Mouse (Mus musculus) megakaryocyte-erythroid progenitor cell, adult 5-6 weeks (primary cell): ENCODE results near the gene Son. TPM values are rescaled to one million over a fixed set of nuclear protein-coding genes. Genes with fewer than 3 reads are reported as not detected.

Experiments used
- ATAC-seq: replicated peaks from 2 replicates; pipeline ENCODE4 v1.8.0; 2016; ENCODE audit warnings: mild to moderate bottlenecking, inconsistent platforms; ENCODE audit not compliant: severe bottlenecking, poor library complexity, low FRiP score, low TSS enrichment
- total RNA-seq, 2 experiments: library from RNA; stranded (forward) in 1 of 2; stranded (reverse) in 1 of 2; fragments of 200-1000, 215-1000 nt in 1 of 2; fragments of >200 nt in 1 of 2; fragmentation: Nextera tagmentation in 1 of 2; gene quantifications; 2 replicates each; pipeline ENCODE4 v1.2.3; 2014 to 2017

The Son gene
- total RNA-seq (2014; fragmentation: Nextera tagmentation) = 233 and 272 TPM in 2 replicates
- 196 and 233 TPM in 2 replicates for total RNA-seq (2017)

GRCm38 (mm10) chr16:91647461-91648219 is at the start of gene Son:
TSS of gene Son (plus strand) at chr16:91647506.
- ATAC-seq = peak; percentile 89

- peak; percentile 95 for ATAC-seq
Observed at GRCm38 (mm10) chr16:91597672-91598010, 49.7 kb upstream of the Son start, which contains the start of gene Tmem50b. TSS of gene Tmem50b (minus strand) at chr16:91597800.

GRCm38 (mm10) chr16:91599242-91599641 is 48.1 kb upstream of the Son start:
- no peak for ATAC-seq

GRCm38 (mm10) chr16:91601081-91601480 is 46.2 kb upstream of the Son start:
- no peak for ATAC-seq

- ATAC-seq = no peak
Observed at GRCm38 (mm10) chr16:91601693-91602092, 45.6 kb upstream of the Son start.

- ATAC-seq = no peak
Observed at GRCm38 (mm10) chr16:91605156-91605555, 42.1 kb upstream of the Son start.

- no peak for ATAC-seq
Observed at GRCm38 (mm10) chr16:91606958-91607357, 40.3 kb upstream of the Son start.

GRCm38 (mm10) chr16:91609501-91610245 is 37.6 kb upstream of the Son start:
- peak; percentile 58 for ATAC-seq

- no peak for ATAC-seq
Observed at GRCm38 (mm10) chr16:91611248-91611647, 36.1 kb upstream of the Son start.

GRCm38 (mm10) chr16:91612525-91612924 is 34.8 kb upstream of the Son start:
- ATAC-seq = no peak

- no peak for ATAC-seq
Observed at GRCm38 (mm10) chr16:91614552-91614951, 32.8 kb upstream of the Son start.

- peak; percentile 92 for ATAC-seq
Observed at GRCm38 (mm10) chr16:91618511-91619501, 28.5 kb upstream of the Son start, which contains the start of gene Dnajc28. TSS of gene Dnajc28 (minus strand) at chr16:91619026.

- no peak for ATAC-seq
Observed at GRCm38 (mm10) chr16:91620185-91620584, 27.1 kb upstream of the Son start.

- ATAC-seq = no peak
Observed at GRCm38 (mm10) chr16:91620991-91621390, 26.3 kb upstream of the Son start.

GRCm38 (mm10) chr16:91623074-91623473 is 24.2 kb upstream of the Son start:
- ATAC-seq = no peak

GRCm38 (mm10) chr16:91627831-91628230 is 19.5 kb upstream of the Son start:
- no peak for ATAC-seq

- no peak for ATAC-seq
Observed at GRCm38 (mm10) chr16:91628673-91629072, 18.6 kb upstream of the Son start.

GRCm38 (mm10) chr16:91629749-91630148 is 17.6 kb upstream of the Son start:
- no peak for ATAC-seq

GRCm38 (mm10) chr16:91630584-91630983 is 16.7 kb upstream of the Son start:
- ATAC-seq = no peak

GRCm38 (mm10) chr16:91632439-91632838 is 14.9 kb upstream of the Son start:
- ATAC-seq = no peak
